Mouse (Mus musculus) ES-CJ7 (cell line): ENCODE measurements at regions not wholly inside any gene's neighbourhood (a gene's known extent, or its start where the extent isn't known, plus 50 kb on each side); places are given as distances from the start of the nearest gene placed in this dataset.

Experiments used
- DNase-seq: peaks from one replicate; pipeline ENCODE4 v3.0.0; 2011; ENCODE audit warnings: low read depth, low spot score

DNA sequence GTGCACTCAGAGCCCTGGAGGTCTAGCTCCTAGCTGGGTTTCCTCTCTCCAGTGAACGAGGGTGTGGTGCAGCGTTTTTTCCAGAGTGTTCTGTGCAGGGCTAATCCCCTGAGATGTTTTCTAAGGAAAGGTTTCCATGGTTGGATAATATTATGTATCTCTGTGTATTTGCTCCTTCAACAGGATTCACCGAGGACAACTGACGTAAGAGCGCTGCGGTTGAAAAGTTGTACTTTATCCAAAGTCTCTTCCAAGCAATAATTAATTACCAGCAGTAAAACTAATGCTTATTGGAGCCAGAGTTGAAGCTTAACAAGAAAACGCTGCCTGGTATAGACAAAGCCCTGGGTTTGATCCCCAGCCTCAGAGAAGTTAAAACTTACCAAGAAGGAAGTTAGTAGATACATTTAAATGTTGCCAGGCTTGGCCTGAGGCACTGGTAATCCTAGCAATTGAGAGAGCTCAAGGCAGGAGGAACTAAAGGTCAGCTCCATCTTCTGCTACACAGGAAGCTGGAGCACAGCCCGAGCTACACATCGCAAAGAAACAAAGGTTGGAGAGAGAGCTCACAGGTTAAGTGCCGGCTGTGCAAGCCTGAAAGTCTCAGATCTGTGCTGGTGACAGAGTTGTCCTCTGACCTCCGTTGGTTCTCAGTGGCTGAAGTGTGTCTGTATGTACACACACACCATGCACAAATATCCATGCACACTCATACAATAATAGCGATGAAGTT, 51.2 kb upstream of the Rap1b start:
- no peak for DNase-seq

DNA sequence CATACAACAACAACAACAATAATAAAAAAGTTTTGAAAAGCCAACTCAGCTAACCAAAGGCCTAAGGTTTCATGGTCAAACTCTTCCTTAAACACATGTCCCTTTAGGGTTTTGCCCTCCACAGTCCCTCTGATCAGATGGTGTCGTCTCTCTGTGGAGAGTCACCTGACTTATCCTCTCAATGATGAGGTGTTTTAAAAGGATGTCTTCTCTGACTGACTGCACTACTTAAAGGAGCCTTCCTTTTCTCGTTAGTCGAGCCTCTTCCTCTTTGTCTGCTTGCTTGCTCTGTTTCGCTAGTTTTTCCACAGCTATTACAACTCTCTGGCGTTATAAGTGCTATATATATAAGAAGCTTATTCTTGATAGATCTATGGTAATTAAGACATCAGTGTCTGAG, 51.9 kb upstream of the Rap1b start:
- DNase-seq, result no peak

DNA sequence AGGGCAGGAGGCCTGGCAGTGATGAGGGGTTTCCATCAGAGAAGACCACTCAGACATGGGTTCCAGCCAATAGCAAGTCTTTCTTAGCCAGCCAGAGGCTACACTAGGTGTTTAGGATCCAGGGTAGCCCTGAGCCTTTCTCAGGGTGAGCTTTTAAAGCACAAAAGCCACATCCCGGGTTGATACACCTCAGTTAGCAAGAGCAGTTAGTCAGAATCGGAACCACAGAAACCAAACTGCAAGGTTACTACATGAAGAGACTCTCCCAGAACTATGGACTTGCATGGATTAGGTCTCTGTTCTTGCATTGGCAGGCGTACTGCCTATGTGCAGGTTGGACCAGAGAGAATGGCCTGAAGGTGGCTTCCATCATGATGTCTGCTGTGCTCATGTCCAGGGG, 52.6 kb upstream of the Rap1b start:
- DNase-seq, result no peak

DNA sequence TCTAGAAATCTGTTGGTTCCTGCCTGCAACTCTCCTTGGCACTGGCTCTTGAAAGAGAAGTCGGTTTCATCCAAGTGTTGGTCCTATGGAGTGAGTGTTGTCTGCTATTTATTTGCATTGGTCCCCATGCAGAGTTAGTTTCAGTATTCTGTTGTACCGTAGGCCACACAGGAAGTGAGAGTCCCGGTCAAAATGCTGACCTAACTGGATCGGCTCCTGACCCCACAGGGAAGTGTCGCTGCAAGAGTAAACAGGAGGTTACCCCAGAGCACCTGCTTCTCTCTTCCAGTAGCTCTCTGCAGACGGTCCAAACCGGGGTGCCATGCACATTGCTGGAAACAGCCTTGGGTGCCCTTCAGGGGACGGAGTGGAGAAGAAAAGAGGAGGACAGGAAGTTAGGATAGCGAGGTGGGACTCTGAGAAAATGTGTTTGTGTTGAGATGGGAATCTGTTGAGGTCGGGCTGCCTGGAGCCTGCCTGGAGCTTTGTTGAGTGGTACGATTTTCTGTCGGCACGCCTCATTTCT, 53.6 kb upstream of the Rap1b start:
- no peak for DNase-seq

DNA sequence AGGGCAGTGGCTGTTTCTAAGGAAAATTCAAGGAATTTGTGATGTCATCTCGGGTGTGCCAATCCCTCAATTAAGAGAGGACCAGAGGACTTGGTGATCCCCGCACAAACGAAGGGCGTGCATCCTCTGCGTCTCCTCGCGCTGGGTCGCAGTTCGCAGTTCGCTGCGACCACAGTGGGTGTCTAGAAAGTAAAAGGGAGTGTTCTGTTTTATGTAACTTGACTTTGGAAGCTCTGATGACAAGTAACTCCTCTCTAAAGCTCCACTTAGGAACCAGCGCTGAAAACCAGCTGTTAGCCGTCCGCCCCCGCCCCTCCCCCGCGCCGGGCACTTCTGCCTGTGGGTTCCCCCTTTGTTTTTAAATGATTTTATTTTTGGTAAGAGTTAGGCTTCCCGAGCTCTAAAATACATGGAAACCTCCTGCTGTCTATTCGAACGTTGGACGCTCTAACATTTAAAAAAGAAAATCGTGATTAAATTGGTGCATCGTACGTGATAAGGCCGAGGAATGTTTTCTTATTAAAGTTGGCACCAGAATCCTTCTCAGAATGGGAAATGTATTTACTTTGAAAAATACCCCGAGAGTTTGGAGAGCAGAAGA, 59.9 kb upstream of the Rap1b start:
- peak; percentile 38 for DNase-seq

DNA sequence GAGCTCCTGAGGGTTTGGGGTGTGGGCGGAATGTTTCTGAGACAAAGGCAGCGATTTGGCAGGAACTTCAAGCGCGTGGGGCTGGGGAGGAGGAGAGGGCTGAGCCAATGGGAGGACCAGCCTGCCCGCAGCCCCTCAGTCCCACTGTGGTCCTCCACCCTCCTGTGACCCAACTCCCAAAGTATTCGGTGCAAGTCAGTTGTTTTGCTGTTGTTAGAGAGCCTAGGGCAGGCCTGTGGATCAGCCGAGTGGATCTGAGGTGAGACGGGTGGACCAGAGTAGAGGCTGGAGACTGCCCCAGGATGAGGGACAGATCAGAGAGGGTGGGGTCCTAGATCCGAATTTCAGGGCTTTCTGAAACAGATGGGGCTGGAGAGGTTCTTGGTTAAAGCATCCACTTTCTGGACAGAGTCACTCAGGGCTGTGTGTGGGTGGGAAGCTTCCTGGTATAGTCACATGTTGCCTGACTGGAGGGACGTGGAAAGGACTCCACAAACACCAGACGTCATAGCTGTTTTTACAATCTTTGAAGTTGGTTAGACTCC, 60.5 kb upstream of the Rap1b start:
- DNase-seq, result peak; percentile 82

DNA sequence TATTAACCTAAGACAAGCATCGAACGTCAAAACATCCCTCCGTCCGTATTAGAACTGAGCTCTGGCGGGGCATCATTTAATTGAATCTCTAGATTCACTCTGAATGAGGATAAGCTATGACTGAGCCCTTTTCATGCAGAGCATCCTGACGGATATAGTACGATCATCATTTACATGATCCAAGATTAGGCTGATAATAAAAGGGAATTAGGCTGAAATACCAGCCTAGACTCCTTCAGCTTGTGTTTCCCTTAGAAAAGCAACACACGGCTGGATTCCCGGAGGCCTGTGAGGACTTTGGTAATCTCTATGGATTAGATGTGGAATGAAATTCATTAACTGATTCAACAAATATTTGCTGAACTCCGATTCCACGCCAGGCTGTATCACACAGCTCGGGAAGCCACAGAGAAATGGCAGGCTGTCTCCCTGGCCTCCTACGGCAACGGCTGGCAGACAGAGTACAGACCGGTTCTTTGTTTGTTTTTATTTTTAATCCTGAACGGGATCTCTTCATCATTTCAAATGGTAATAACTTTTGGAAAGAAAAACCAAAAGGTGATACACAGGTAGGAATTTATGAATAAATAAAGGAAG, 62.3 kb upstream of the Rap1b start:
- no peak for DNase-seq

DNA sequence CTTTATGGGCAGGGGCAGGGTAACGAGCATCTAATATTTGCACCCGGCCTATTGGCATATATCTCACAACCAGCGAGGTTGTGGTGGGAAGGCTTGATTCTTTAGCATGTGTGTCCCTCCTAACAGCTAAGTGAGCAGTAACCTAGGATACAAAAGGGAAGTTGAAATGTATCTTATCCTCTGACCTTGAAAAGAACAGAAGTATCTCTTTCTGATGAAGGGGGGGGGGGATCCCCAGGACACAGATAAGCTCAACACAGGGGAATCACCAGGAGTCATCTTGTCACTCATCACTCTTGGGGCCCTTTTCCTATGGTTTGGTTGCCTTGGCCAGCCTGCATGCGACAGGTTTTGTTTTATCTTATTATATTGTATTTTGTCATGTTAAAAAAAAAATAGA, 63.3 kb upstream of the Rap1b start:
- no peak for DNase-seq

DNA sequence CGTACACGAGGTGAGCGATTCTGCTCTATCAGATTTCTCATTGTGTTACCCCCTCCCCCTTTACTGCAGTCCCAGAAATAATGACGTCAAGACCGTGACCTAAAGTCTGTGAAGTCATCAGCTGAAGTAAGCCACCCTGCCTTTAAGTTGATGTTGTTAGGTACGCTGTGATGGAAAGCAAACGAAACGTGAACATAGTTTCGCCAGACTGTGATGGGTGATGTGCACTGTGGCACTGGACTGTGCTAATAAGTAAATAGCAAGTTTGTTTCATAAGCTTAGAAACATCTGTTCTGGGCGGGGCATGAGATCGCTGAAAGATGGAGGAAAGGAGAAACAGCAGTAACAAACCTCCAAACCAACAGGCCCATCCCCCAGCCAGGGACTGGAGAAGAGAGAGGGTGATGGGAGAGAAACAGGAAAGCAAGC, 64.0 kb upstream of the Rap1b start:
- peak; percentile 65 for DNase-seq

DNA sequence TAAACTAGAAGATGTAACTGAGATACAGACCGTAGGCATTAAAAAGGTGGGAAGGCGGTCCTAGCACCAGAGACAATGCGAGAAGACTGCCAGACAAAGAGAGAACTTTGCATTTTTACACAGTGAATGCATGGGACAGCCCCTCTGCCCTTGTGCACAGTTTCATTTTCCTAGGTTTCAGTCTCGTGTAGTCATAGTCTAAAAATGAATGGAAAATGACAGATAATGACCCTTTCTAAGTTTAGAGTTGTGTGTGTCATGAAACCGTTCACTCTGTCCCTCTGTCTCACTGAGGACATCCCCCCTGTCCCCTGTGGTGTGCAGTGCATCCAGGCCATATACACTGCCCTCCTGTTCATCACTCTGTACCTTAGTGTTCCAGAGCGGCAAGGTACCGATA, 64.6 kb upstream of the Rap1b start:
- DNase-seq, result no peak

DNA sequence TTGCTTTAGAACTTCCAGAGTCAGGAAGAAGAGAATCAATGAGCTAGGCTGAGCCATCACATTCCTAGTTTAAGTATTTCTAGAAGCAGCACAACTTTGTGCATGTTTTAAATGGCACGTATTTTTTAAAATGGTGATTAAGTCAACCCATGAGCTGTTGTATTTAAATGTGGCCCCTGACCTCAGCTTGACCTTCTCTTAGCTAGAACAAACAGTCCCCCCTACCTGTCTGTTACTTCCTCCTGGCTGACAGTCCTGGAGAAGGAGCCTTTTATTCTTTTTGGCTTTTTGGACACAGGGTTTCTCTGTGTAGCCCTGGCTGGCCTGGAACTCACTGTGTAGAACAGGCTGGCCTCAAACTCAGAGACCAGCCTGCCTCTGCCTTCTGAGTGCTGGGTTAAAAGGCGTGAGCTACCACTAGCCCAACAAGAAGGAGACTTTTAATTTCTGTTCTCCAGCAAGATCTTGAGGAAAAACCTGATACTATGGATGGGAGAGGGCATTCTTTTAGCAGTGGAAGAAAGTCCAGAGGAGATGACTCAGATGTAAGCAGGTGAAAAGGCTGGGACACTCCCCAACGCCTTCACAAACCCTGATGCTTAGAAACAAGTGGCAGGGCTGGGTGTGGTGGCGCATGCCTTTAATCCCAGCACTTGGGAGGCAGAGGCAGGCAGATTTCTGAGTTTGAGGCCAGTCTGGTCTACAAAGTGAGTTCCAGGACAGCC, 69.3 kb upstream of the Rap1b start:
- peak; percentile 67 for DNase-seq

DNA sequence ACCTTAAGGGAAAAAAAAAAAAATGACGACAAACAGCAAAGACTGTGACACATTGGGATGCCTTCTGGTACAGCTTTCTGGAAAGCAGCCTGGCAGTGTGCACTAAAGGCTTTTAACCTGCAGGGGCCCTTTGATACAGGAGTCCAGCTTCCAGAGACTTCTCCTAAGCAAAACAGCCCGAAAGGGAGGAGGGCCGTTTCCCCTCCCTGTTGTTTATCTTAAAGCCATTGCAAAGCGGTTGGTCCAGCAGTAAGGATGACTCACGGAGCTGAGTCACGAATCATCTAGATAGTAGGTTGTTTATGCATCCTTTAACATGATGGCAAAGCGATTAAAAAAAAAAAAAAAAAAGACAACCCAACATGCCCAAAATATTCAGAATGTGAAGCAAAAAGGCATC, 70.4 kb upstream of the Rap1b start:
- peak; percentile 56 for DNase-seq

DNA sequence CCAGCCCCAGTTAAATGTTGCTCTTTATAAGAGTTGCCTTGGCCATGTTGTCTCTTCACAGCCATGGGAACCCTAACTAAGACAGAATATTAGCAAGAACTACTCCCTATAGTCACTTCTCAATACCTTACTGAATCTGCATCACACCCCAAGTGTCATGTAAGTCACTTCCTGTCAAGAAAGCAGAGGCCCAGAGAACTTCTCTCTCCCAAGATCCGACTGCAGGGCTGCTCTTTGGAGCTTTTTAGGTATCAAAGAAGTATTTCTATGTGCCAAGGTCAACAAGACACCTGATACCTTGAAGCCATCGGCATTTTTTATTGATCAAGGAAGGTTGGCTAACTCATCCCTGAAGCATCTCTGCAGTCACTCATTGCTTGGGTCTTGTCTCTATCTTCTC, 72.0 kb upstream of the Rap1b start:
- no peak for DNase-seq

DNA sequence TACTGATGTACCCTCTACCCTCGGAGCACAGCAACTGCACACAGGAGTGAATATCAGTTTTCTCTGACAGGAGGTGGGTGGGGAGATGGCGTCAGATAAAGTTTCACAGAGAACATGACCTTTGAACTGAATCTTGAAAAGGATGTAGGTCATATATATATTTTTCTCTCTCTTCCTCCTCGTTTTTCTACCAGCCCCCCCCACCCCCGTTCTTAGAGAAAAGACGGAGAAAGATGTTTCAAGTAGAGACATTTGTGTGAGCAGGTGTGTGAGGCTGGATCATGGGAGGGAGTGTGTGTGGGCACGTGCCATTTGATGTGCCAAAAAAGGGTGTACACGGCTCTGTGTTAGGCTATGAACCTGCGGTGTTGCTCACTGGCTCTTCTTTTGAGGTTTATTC, 72.8 kb upstream of the Rap1b start:
- no peak for DNase-seq

DNA sequence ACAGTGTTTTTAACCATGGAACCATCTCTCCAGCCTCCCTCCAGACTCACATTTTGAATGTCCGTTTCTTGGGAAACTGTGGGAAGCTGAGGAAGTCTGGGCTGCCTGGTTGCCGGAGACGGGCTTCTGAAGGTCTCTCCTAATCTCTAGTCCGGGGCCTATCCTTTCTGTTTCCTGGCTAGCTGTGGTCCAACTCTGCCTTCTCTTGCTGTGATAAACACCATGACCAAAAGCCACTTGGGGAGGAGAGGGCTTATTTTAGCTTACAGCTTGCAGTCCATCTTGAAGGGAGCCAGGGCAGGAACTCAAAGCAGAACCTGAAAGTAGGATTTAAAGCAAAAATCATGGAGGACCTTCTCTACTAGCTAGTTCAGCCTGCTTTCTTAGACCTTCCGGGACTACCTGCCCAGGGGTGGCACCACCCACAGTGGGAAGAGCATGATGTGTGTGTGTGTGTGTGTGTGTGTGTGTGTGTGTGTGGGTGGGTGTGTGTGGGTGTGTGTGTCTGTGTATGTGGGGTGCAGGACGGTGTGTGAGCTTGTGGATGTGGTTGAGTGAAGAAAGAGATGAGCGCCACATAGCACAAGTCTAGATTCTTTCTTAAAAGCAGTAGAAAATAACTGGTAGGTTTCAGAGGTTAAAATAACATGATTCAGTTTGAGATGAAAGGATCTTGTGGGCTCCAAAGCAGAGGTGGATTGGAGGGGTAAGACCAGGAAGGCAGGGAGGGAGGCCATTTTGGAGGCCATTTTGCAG, 73.5 kb upstream of the Rap1b start:
- no peak for DNase-seq

DNA sequence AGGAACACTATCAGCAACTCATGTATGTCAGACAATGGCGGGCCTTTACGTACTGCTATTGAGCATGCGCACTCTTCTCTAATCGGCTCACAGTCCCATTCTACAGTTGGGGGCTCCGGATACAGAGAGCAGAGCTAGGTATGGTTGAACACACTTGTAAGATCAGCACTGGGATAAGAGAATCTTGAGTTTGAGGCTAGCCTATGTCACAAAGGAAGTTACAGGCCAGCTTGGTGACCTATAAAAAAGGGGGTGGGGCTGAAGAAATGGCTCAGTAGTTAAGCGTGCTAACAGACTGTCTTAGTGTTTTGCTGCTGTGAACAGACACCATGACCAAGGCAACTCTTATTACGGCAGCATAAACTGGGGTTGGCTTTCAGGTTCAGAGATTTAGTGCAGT, 79.4 kb upstream of the Rap1b start:
- DNase-seq, result peak; percentile 18

DNA sequence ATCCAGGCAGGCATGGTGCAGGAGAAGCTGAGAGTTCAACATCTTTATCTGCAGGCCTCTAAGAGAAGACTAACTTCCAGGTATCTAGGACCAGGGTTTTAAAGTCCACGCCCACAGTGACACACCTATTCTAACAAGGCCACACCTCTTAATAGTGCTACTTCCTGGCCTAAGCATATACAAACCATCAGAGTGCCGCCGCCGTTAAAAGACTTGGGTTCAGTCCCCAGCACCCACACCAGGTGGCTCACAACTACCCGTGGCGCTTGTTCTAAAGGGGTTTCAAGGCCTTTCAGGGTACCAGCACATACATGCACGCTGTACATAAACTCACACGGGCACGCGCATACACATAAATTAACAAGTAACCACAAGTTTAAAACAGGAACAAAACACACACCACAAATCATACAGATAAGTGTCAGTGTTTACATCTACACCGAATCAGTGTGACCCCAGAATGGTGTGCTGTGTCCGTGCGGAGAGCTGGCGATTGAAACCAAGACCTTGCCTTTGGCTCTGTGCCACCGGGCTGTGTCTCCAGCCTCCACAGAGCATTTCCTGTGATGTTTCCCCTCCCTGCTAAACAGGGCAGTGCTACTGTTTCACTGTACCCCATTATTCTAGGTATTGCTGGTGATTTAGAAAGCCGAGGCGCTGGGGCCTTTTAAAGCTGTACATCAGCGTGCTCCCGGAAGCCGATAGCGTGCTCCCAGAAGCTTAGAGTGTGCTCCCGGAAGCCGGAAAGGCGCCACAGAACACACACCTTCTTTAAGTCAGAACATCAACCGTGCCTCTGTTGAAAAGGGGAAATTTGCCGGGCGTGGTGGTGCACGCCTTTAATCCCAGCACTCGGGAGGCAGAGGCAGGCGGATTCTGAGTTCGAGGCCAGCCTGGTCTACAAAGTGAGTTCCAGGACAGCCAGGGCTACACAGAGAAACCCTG, 80.0 kb upstream of the Rap1b start:
- DNase-seq, result peak; percentile 80

DNA sequence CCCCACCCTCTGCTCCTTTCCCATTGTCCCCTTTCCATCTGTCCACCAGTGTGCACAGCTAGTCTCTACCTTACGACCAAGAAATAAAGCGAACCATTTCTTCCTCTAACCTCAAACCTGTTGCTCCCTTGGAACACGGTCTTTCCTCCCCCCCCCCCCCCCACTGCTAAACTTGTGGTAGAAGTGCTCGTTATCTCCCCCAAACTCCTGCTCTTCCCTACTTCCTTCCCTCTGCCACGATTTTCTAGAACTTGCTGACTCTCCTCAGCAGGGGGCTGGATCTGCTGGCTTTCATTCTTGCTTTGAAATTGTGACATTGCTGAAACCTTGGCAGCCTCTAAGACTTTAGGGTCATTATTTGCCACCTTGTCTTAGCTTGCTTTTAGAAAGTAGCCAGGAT, 83.2 kb upstream of the Rap1b start:
- no peak for DNase-seq

DNA sequence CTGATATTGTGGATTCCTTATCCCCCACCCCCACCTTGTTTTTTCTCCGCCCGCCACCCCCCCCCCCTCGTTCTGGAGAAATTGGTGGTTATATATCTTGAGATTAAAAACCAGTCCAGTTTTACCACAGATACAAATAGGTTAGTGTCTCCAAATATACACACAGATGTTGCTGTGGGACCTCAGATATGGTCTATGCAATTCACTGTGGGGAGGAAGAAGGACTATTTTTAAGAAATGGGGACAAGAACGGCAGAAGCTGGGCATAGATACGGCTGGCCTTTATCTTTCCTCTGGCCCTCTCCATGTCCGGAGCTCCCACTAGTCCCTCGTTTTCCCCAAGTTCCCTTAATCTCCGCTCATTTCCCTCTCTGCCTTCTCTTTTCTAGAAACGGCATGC, 89.0 kb upstream of the Rap1b start:
- no peak for DNase-seq

DNA sequence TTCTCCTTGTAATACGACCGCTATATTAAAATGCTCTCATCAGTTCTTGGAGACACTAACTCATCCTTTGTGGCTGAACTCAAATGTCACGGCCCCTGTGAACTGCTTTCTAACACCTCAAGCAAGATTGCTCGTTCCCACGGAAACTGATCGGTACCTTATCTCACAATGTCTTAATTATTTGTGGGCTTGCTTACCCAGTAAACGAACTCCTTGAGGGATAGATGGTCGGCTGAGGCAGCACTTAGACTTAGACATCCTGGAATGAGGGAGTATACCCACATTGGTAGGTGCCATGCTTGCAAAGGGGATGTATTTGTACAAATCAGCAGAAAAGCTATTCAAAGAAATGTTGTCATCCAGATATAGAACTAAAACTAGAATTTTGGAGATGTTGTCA, 92.9 kb upstream of the Rap1b start:
- no peak for DNase-seq
